Mouse (Mus musculus) neural tube, embryonic 11.5 days (tissue): ENCODE data around the gene Adamtsl1. TPM values are rescaled to one million over a fixed set of nuclear protein-coding genes. Genes with fewer than 3 reads are reported as not detected.

ENCODE experiments used
- ATAC-seq: fragments of 200-750 bp; cut with Nextera tagmentation; 2 replicates; pipeline ENCODE4 v1.8.0; 2017; ENCODE audit warnings: moderate number of reproducible peaks, mild to moderate bottlenecking, moderate TSS enrichment, moderate library complexity; ENCODE audit not compliant: insufficient read depth, low FRiP score, low TSS enrichment
- DNase-seq: peaks from one replicate; pipeline ENCODE4 v3.0.0-alpha.2; 2015; ENCODE audit warnings: low spot score
- H3K27ac ChIP-seq: fragments of 300-500 bp; sonication (generic); 2 replicates; pipeline ENCODE4 v1.5.1; 2014; ENCODE audit warnings: low read depth, mild to moderate bottlenecking, low read length
- H3K27me3 ChIP-seq: fragments of 300-500 bp; sonication (generic); 2 replicates; pipeline ENCODE4 v1.6.1; 2014; ENCODE audit warnings: mild to moderate bottlenecking, low read length, mixed read lengths; ENCODE audit not compliant: control insufficient read depth, insufficient read depth
- H3K36me3 ChIP-seq: fragments of 300-500 bp; sonication (generic); 2 replicates; pipeline ENCODE4 v1.6.1; 2014; ENCODE audit warnings: mild to moderate bottlenecking, low read length, moderate library complexity, mixed read lengths; ENCODE audit not compliant: control insufficient read depth, insufficient read depth
- H3K4me1 ChIP-seq: fragments of 300-500 bp; sonication (generic); 2 replicates; pipeline ENCODE4 v1.6.1; 2014; ENCODE audit warnings: low read length, mixed read lengths; ENCODE audit not compliant: control insufficient read depth, insufficient read depth
- H3K4me2 ChIP-seq: fragments of 300-500 bp; sonication (generic); 2 replicates; pipeline ENCODE4 v1.6.1; 2014; ENCODE audit warnings: low read depth, mild to moderate bottlenecking, moderate library complexity
- H3K4me3 ChIP-seq: fragments of 300-500 bp; sonication (generic); 2 replicates; pipeline ENCODE4 v1.5.1; 2014; ENCODE audit warnings: low read depth, low read length
- H3K9ac ChIP-seq: fragments of 300-500 bp; sonication (generic); 2 replicates; pipeline ENCODE4 v1.6.1; 2014; ENCODE audit warnings: mild to moderate bottlenecking, low read length
- H3K9me3 ChIP-seq: fragments of 300-500 bp; sonication (generic); 2 replicates; pipeline ENCODE4 v1.6.1; 2016; ENCODE audit warnings: low read length; ENCODE audit not compliant: control insufficient read depth
- WGBS: fragments of 180-500 bp; shearing (Covaris S2); extraction: QIAGEN DNeasy Blood & Tissue Kit; methylation state at CpG from one replicate; pipeline ENCODE4 v1.1.7; 2014; 5-methylcytosine and 5-hydroxymethylcytosine counted together
- polyA plus RNA-seq: library from polyadenylated mRNA; unstranded; fragments of >200 nt; fragmentation: Nextera tagmentation; extraction: Ambion mirVana; gene quantifications from 2 replicates; pipeline ENCODE4 v1.2.1, GENCODE M21; 2014

Adamtsl1 gene
- polyA plus RNA-seq, 1 experiment from 2014 or later = 10.7 TPM

DNA sequence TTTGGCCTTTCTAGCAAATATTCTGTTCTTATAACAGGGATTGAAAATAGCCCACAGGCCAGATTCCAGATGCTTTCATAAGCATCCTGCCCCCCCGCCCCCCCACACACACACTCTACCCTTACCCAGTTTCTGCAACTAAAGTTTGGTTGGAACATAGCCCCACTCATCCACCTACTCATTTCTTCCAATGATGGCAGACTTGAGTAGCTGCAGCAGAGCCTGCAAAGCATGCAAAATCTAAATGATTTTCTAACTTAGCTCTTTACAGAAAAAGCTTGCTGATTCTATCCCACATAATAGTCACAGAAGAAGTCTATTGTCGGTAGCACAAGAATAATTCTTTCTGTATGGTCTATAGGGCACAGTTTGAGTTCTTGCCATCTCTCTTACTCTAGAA lies 760.7 kb downstream of the Adamtsl1 start:
- WGBS = 82% methylated on average over 2 of the region's 2 CpGs
- H3K9ac ChIP-seq = no peak overlapping the region

DNA sequence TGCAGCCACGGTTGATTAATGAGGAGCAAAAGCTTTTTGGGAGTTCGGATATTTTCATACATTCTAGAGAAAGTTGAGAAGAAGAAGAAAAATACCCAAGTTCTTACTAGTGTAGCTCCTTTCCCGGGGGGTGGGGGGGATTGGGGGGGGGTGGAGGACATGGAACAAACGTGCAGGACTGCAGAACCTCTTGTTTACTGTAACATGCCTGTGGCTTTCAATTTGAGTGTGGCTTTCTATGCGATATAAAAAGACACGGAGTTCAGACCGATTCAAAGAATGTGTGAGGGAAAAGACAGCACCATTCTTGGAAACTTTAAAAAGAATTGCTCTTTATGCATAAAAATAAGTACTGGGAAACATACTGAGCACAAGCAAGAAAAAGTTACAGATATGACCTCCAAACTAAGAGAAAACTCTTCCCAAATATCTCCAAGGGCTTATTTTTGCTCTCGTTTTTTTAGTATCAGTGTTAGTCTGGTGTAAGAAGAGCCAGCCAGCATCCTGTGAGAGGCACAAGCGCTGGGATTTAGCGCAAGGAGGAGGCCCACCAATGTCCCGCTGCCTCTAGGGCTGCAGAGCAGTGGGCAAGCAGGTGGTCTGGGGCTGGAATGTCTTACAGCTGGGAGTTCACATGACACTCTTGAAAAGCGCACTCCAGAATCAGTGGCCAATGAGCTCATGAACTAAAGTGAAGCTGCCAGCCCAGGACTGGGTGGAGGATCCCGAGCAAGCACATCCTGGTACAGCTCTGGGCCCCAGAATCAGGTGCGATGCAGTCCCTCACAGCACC lies 762.2 kb downstream of the Adamtsl1 start:
- ATAC-seq (no peak), DNase-seq (no peak)
- H3K9me3 ChIP-seq = no peaks in the 10 kb centered on the region

More for the DNA sequence above, 760.7 kb downstream of the Adamtsl1 start:
- Histone ChIP-seq H3K9me3 (no peaks in the 10 kb centered on the region), H3K4me2 (no peak overlapping the region), H3K4me1 (peaks cover 4% of the 10 kb centered on the region; the same call in 1 of the 2 replicates), H3K27ac (no peak overlapping the region), H3K4me3 (no peak overlapping the region), H3K27me3 (no peaks in the 10 kb centered on the region), H3K36me3 (no peaks in the 10 kb centered on the region)
- ATAC-seq (no peak), DNase-seq (no peak)

DNA sequence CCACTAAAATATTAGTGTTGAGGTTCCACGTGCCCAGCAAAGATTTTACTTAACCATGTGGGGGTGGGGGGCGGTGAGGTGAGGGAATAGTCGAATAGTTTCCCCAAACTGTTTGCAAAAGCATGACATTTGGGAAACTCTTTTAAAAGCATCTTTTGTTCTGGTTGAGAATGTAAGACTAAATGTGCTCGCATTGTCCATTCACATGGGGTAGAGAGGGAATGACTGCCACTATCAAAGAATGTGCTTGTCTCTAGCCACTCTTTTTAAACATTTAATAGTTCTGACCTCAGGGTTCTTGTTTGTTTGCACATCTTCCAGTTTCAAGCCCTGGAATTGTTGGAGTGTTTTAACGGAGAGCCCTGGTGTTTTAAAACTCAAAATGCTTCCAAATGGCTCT lies 764.6 kb downstream of the Adamtsl1 start:
- Histone ChIP-seq H3K27me3 (no peaks in the 10 kb centered on the region), H3K9me3 (no peaks in the 10 kb centered on the region), H3K9ac (no peak overlapping the region), H3K4me1 (peaks cover 4% of the 10 kb centered on the region; the same call in 1 of the 2 replicates), H3K27ac (no peak overlapping the region), H3K4me3 (no peak overlapping the region), H3K4me2 (no peak overlapping the region), H3K36me3 (no peaks in the 10 kb centered on the region)
- WGBS = 43% methylated on average over 5 of the region's 5 CpGs
- DNase-seq (no peak), ATAC-seq (no peak)

More for the DNA sequence above, 762.2 kb downstream of the Adamtsl1 start:
- no peak overlapping the region for H3K4me3 ChIP-seq
- H3K4me2 ChIP-seq = no peak overlapping the region
- 68% methylated on average over 14 of the region's 14 CpGs for WGBS
- H3K27me3 ChIP-seq = no peaks in the 10 kb centered on the region
- H3K9ac ChIP-seq = no peak overlapping the region
- no peaks in the 10 kb centered on the region for H3K36me3 ChIP-seq
- no peak overlapping the region for H3K27ac ChIP-seq
- peaks cover 4% of the 10 kb centered on the region; the same call in 1 of the 2 replicates for H3K4me1 ChIP-seq

DNA sequence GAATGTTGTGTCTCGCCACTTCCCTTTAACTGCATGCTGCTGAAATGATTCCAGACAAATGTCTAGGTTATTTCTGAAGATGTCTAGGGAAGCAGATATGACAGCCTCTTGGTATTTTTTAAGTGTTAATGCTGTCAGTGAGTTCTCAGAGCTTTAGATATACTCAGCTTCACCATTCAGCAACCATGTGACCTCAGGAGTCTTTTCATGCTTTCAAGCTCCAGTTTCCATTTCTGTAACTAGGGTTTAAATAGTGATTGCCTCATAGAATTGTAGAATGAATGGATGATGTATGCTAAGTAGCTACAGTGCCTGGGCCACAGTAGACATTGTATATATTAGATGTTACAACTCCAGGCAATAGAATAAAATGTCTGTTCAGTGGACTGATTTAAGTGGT lies 772.6 kb downstream of the Adamtsl1 start:
- DNase-seq (no peak), ATAC-seq (no peak)
- H3K4me2 ChIP-seq = no peak overlapping the region
- H3K4me3 ChIP-seq = no peak overlapping the region
- no peaks in the 10 kb centered on the region for H3K36me3 ChIP-seq
- no peaks in the 10 kb centered on the region for H3K4me1 ChIP-seq
- H3K9me3 ChIP-seq = no peaks in the 10 kb centered on the region
- 96% methylated on average over 1 of the region's 1 CpGs for WGBS
- H3K27me3 ChIP-seq = no peaks in the 10 kb centered on the region
- no peak overlapping the region for H3K27ac ChIP-seq
- no peak overlapping the region for H3K9ac ChIP-seq

DNA sequence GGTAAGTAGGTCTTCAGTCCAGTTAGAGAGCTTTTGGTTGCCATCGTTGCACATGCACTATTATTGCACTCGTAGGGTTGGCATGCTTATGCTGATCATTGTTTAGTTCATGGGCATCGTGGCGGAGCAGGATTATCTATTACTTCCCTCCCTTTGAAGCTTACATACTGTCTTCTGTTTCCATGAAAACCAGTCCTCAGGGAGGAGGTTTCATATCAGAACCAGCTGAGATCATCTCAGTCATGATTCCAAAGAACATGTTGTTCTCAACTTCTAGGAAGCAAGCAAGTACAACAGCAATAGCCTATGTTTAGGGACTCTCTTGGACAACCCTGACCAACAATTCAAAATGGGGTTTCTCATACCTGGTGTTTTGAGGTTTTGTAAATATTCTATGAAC lies 774.3 kb downstream of the Adamtsl1 start:
- ATAC-seq (no peak), DNase-seq (no peak)
- no peaks in the 10 kb centered on the region for H3K27me3 ChIP-seq
- no peak overlapping the region for H3K9ac ChIP-seq
- H3K27ac ChIP-seq = no peak overlapping the region
- H3K9me3 ChIP-seq = no peaks in the 10 kb centered on the region
- no peaks in the 10 kb centered on the region for H3K4me1 ChIP-seq
- no peak overlapping the region for H3K4me3 ChIP-seq
- 86% methylated on average over 4 of the region's 4 CpGs for WGBS
- no peak overlapping the region for H3K4me2 ChIP-seq
- H3K36me3 ChIP-seq = no peaks in the 10 kb centered on the region

DNA sequence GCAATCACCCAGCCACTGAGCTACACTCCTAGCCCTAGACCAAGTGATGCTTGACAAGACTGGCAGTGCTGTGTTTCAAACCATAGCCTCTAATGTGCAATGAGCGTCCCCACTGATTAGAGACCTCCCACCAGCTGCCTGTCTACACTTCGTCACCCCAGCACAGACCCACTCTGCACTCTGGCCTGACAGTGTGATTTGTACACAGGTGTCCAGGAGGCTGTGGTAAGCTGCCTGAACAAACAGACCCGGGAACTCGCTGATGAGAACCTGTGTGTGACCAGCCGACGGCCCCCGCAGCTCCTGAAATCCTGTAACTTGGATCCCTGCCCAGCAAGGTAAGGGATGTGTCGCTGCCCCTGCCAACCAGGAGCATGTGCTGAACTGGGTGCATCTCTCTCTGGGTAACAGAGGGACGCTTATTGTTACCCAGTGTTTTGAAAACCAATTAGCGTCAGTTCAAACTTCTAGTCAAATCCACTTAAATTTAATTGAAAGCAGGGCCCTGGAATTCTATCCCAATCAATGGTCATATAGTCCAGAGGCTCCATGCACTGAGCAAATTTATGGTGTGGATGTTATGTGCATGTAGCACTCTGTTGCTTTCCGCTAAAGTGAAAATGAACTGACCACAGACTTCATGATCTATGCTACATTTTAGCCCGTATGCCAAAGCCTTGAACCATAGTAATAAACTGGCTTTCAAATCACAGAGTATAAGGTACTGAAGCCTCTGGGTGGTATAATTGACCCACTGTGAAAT lies 775.7 kb downstream of the Adamtsl1 start:
- no peak overlapping the region for H3K27ac ChIP-seq
- DNase-seq (no peak), ATAC-seq (no peak)
- H3K9ac ChIP-seq = no peak overlapping the region
- no peak overlapping the region for H3K4me2 ChIP-seq
- H3K4me3 ChIP-seq = no peak overlapping the region
- no peaks in the 10 kb centered on the region for H3K4me1 ChIP-seq
- H3K36me3 ChIP-seq = no peaks in the 10 kb centered on the region
- no peaks in the 10 kb centered on the region for H3K9me3 ChIP-seq
- no peaks in the 10 kb centered on the region for H3K27me3 ChIP-seq
- WGBS = 75% methylated on average over 12 of the region's 12 CpGs

DNA sequence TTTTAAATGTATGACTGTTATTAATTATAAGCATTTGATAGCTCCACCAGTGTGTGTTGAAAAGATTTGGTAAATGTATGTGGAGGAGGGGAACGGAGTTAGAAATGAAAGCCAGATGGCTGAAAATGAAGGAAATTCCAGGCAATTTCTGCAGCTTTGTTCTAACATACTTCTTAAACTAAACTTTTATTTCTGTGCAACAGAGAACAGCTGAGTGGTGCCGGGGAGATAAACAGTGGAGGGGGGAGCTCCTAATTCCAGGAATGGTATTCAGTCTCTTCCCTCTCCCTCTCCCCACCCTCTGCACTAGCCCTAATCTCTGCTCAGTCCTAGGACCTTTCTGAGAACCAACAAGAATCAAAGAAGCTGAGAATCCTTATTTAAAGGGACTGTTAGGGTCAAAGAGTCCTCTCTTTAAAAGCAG lies 780.9 kb downstream of the Adamtsl1 start:
- ATAC-seq (no peak), DNase-seq (no peak)
- no peak overlapping the region for H3K27ac ChIP-seq

DNA sequence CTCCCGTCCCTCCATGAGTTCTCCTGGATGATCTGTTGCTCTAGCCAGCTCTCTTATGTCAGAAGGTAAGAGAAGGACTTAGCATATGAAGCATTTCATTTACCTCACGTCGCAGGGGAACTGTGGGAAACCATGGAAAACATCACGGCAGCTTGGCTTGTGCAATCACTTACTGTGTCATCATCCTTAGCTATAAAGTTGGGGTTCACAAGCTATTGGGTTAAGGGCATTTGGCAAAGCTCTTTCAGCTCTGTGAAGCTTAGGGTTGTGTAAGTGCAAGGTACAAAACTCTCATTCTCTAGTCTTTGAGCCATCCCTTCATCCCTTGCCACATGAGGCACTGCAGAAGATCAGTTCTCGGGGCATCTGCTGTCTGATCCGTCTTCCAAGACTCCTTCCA lies 787.5 kb downstream of the Adamtsl1 start:
- no peak for ATAC-seq
- 86% methylated on average over 6 of the region's 6 CpGs for WGBS
- Histone ChIP-seq H3K4me3 (no peak overlapping the region), H3K4me1 (no peaks in the 10 kb centered on the region), H3K36me3 (no peaks in the 10 kb centered on the region), H3K4me2 (no peak overlapping the region), H3K9me3 (no peaks in the 10 kb centered on the region), H3K27me3 (no peaks in the 10 kb centered on the region), H3K9ac (no peak overlapping the region), H3K27ac (no peak overlapping the region)
- DNase-seq = no peak

More for the DNA sequence above, 780.9 kb downstream of the Adamtsl1 start:
- H3K9me3 ChIP-seq = no peaks in the 10 kb centered on the region
- no peaks in the 10 kb centered on the region for H3K36me3 ChIP-seq
- H3K27me3 ChIP-seq = no peaks in the 10 kb centered on the region
- H3K9ac ChIP-seq = no peak overlapping the region
- H3K4me1 ChIP-seq = no peaks in the 10 kb centered on the region
- no peak overlapping the region for H3K4me3 ChIP-seq
- H3K4me2 ChIP-seq = no peak overlapping the region
- WGBS = 64% methylated on average over 2 of the region's 2 CpGs
